Mouse (Mus musculus) spleen, postnatal 36 days (tissue): ENCODE results near the gene Acp7.
"Not testable (repeated sequence)": the region's sequence is repeated elsewhere in the genome, so short reads cannot be mapped to it uniquely, and the experiment has no call there.

ENCODE experiments used
- DNase-seq, 2 experiments: peaks; one replicate each; pipeline ENCODE4 v3.0.0; 2022; ENCODE audit warnings: low spot score in 2 of 2, mixed read lengths in 1 of 2

The Acp7 gene

DNA sequence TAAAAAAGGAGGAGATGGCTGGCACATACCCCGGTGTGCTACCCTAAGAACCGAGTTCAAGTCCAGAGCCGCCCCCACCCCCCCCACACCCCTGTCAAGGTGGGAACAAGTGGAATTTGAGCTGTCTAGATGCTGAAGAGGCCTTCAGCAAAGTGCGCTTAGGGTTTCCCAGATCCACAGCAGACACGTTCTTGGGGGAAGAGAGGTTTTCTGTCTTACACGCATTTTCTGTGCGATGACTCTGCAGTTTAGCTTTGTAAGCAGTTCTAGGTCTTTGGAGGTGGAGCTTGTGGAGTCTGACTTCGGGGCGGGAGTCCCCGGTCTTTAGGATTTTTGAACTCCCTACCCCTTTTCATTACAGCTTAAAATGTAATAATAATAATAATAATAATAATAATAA lies at the start of gene Acp7:
Acp7 (minus strand) TSS at position 260 of the 400 bp plus-strand sequence.
- DNase-seq = no peak

DNA sequence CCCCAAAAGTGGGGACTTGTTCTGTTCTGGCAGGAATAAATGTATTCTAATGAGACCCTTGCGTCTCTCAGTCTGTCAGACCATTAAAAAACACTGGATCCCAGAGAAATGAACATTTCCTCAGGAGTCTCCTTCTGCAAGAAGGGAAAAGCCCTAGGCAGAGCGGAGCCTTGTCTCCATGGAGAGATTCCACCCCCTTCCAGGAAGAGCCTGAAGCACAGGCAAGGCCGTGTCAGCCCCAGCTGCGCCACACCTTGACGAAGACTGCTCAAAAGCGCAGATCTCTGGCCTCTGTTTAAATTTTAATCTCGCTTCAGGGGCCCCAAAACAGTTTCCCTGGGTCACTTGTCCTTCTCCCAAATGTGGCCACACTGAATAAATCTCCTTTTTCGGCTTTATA lies 46.5 kb upstream of the Acp7 start:
- DNase-seq = no peak

DNA sequence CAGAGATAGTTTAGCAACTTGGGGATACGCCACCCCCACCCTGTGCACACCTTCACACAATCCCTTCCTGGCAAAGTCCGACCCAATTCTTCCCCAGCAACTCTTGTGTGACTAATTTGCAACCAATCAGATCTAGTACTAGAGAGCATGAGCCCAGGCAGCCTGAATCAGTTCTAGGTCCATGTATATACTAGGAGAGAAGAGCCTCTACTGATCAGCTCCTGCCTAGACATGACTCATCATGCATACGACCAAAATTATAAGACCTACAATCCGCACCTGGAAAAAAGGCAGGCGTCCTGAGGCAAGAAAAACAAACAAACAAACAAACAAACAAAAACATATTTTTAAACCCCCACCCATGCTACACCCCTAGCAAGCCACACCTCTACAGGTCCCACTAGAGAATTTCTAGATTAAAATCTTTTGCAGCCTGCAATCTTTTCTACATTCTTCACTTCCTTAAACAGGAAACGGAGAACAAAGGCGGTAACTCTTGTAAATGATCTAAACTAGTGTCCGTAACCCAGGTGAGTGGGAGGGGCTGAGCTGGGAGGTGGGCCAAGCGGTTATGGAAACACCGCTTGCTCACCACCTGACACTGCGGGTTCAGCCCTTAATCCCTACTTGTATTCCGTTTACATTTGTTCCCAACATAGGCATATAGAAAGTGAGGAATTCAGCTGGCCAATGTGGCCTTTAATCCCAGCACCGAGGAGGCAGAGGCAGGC lies 45.8 kb upstream of the Acp7 start:
- DNase-seq = peak; percentile 14 to 29

DNA sequence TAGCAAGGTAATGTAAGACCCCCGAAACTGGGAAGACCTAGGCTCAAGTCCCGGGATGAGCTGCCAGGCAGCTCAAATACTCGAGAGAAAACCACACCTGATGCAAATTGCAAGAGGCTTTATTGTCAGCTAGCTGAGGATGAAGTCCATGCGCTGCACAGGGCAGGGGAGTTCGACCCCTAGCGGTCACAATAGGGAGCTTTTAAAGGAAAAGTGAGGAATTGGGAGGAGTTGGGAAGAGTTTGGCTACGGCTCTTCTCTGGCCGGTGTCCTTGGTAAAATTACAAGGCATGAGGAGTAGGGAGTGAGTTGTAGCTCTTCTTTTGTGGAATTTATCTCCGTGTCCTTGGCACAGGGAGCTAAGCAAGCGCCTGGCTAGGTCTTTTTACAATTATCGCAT lies 44.6 kb upstream of the Acp7 start:
- DNase-seq = no peak

DNA sequence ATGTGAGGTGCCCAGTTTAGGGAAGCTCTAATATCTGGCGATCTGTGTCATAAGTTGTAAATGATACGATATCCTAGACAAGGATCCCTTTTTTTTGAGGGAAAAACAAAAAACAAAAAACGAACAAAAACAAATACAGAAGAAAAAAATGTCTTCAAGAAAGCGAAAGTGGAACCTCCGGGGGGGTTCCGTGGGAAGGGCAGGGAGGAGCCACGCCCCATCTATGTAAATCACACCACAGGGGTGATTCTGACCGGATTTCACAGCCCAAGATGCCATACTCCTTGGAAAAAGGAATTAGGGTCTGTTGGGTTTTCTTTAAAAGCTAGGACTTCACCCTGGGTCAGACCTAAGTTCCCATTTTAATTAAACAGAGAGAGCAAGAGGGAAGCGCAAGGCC lies 43.9 kb upstream of the Acp7 start:
- no peak for DNase-seq

DNA sequence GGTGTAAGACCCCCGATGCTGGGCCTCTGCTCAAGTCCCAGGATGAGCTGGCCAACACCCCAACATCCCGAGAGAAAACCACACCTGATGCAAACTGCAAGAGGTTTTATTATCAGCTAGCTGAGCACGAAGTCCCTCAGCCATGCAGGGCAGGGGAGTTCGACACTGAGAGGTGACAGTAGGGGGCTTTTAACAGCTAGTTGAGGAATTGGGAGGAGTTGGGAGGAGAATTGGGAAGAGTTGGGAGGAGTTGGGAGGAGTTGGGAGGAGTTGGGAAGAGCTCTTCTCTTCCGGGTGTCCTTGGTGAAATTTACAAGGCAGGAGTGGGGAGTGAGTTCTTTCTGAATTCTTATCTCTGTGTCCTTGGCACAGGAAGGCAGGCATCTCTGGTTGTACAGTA lies 41.7 kb upstream of the Acp7 start:
- not testable (repeated sequence) for DNase-seq

DNA sequence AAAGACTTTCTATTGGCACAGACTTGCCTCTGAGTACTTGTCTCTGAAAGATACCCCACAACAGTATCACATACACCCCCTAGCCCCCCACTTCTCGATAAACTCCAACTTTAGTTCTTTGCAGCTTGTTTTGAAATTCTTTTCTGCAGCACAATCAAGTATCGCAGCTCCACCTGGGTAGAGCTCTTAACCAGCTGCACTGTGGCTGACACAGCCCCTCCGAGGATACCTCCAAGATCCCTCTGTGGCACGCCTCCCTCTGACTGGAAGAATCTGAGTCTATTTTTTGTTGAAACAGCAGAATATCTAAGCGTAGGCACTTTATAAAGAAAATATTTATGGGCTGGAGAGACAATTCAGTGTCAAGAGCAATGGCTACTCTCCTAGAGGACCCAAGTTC lies 41.1 kb upstream of the Acp7 start:
- DNase-seq = no peak

DNA sequence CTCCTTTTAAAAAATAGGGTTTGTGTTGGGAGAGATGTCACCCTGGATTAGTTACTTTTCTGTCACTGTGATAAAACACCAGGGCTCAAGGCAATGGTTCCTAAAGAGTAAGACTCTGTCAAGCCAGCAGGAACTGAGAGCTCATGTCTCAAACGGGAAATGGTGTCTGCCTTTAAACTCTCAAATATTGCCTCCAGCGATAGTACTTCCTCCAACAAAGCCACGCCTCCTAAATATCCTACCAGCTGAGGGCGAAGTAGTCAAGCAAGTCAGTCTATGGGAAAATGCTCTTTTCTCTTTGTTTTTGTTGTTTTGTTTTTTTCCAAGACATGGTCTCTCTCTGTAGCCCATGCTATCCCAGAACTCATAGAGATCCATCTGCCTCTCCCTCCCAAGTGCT lies 40.0 kb upstream of the Acp7 start:
- DNase-seq = peak; percentile 22 to 43

DNA sequence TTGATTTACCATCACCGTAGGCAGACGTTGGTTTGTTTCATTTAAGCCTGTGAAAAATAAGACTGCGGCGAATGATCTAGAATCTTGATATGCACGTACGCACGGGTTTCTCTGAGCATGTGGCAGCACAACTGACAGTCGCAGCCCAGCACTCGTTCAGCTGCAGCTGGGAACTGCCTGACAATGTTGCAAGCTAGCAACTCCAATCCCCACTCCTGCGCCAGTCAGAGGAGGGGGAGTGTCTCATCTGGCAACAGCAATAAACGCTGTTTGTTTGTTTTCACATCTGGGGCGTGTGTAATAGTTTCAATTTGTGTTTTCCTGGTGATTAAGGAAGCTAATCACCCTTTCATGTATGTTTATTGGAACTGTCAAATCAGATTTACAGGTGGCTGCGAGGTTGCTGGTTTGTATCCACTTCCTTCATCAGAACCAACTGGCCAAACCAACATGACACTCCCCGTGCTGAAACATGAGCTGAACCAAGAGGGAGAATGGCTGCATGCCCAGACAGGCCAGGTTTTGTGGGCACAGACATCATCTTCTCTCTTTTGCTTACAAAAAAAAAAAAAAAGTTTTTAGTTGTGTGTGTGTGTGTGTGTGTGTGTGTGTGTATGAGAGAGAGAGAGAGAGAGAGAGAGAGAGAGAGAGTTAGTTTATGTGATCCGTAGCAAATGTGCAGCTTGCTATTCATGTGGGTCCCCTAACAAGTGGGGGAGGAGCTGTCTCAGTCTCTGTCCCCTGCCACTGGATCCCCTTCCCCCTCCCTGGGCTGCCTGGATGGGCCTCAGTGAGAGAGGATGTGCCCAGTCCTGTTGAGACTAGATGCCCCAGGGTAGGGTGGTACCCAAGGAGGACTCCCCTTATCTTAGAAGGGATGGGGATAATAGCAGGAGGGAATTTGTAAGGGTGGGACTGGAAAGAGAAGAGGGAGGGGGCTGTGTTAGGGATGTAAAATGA lies 34.8 kb upstream of the Acp7 start:
- DNase-seq = no peak

DNA sequence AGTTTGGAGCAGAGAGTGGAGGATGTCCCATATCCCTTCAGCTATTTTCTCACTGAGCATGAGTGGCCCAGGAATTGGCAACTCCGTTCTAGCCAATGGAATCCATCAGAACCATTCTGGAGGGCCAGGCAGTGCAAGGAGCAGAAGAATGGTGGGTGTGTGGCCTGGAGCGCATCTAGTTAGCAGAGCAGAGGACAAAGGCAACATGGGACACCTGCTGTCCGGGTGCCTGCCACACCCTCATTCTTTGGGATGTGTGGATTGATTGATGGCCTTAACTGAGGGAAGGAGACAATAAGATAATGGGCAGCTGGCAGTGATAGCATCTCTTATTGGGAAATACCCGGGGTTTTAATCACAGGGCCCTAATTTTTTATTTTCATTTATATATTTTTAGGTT lies 25.3 kb upstream of the Acp7 start:
- DNase-seq = no peak

DNA sequence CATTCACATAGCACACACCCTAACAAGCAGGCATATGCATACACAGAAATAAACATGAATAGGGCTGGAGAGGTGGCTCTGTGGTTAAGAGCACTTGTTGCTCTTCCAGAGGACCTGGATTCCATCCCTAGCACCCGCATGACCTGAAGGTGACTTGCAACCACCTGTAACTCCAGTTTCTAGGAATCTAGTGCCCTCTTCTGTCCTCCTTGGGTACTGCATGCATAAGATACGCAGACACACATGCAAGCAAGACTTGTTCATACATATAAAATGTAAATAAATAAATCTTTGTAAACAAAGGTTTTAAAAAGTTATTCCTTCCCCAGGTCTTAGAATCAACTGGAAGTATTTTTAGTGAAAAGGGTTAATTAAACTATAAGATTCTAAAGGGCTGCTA lies 20.0 kb upstream of the Acp7 start:
- DNase-seq = no peak

DNA sequence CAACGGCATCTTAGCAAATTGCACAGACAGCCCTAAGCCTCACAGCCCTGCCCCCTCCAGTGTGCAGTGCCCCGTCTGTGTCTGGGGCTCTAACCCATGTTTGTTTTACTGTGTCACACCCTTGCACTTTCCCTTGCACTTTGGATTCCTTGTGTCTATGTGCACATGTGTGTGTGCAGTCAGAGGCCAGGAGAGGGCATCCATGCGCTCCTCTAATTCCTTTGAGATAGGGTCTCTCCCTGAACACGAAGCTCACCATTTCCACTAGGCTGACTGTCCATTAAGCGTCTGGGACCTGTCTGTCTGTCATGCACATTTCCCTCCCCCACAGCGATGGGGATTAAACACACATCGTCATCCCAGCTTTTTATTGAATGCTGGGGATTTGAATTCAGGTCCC lies 15.9 kb upstream of the Acp7 start:
- DNase-seq = no peak

DNA sequence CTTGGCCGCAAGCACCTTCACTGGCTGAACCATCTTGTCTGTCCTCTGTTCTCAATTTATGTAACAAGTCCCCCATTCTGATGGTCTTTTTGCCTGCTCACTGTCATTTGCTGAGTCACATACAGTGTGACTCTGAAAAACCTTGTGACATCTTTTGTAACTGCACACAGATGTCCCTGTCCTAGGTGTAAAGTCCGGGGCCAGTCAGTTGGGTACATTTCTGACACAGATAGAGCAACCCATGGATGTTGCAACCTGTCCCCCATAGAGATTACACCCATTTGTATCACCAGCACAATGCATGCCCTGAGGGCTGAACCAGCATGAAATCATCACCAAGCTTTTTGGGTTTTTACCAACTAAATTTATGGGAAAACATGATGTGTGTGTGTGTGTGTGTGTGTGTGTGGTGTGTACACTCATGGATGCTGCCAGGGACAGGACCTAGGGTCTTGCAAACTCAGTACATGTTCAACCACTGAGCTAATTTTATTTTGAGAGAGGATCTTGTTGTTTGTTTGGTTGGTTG lies 14.9 kb upstream of the Acp7 start:
- DNase-seq = no peak

DNA sequence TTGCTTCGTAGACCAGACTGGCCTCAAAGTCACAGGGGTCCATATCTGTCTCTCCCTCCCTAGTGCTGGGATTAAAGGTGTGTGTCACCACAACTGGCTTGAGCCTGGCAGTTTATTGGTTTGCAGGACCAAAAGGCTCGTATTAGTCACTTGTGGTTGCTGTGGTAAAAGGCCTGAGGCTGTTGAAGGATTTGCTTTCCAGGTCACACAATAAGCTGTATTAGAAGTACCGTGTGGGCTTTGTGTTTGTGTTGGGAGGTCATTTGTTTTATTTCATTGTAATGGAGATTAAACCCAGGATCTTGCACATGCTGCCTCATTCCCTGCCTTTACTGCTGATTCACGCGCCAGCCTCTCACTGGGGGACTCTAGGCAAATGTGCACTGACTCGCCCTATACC lies 14.2 kb upstream of the Acp7 start:
- no peak for DNase-seq

DNA sequence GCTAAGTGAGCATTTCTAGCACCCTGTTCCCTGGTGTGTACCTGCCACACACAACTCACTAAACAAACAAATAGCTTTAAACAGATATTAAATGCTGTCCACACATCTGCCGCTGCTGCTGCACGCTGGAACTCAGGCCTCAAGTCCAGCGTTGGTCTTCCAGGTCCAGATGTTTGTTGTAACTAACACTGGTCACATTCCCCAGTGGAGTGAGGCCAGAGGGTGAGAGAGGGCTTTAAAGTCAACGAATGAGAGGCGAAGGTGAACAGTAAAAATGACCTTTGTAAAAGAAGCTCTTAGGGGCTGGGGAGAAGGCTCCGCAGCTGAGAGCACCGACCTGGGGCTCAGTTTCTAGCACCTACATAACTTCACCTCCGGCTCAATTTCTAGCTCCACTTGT lies 10.4 kb upstream of the Acp7 start:
- no peak for DNase-seq

DNA sequence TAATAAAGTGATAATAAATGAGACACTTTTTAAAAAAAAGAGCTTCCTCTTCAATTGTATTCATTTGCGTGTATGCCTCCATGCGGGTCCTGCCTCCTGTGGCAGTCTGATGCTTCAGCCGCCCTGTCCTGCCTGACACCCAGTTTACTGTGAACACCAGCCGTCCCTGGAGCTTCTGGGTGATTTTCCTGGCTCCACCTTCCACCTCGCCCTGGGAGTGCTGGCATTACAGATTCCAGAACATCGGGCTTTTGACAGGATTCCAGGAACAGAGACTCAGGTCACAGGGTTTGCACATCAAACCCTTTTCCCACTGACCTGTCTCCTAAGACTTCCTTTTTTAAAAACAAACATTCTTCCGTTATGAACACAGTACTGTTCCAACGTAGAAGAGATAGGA lies 6.4 kb upstream of the Acp7 start:
- no peak for DNase-seq

DNA sequence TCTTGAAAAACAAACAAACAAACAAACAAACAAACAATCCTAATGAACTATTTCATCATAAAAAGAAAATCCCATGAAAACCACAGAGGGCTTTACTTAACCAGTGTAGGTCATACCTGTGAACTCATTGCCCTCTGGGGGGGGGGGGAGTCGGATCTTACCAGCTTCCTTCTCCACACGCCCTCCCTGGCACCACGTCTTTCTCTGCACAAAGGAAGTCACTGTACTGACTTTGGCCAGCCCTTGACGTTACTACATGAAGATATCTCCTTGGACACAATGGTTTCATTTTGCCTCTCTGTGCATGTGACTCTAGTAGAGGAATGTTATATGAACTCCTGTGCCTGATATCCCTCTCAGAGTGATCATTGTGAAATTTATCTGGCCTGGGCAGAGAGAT lies 3.0 kb upstream of the Acp7 start:
- no peak for DNase-seq

DNA sequence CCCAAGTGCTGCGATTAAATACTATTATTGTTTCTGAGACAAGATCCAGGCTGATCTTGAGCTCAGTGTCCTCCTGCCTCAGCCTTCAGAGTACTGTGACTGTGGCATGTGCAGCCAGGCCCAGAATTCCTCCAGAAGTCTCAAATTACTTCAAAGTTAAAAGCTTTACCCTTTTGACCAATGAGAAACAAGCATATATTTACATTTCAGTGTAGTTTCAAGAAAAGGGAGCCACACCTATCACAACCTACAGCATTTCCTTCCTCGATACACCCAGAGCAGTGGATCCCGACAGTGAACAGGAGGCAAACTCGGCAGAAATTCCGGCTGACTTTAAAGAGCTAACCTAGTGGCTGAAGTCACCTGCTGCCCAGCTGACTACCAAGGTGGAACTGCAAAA lies 6.3 kb downstream of the Acp7 start:
- DNase-seq = no peak

DNA sequence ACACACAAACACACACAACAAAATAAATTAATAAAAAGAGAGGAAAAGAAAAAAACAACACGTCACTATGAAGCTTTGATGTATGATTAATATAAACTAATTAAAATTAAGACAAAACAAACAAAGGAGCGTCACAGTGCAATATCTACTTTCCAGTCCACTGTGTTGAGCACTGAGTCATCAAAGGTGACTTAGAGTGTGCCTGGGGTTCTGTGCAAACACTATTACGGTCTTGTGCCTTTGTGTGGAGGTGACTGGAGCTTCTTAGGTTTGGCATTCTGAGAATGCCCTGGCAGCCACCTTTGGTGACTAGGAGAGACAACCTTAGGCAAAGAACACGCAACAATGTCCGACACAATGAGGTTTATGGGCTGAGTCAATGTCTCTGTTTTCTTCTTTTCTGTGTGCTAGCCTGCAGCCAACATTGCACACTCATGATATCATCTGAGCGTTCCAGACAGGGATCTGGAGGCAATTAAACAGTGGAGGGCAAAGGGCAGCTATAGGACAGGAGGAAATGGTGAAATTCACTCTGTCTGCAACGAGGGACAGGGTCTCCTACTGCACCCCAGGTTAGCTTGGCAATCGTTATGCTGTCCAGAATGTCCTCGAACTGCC lies 11.9 kb downstream of the Acp7 start:
- no peak for DNase-seq

DNA sequence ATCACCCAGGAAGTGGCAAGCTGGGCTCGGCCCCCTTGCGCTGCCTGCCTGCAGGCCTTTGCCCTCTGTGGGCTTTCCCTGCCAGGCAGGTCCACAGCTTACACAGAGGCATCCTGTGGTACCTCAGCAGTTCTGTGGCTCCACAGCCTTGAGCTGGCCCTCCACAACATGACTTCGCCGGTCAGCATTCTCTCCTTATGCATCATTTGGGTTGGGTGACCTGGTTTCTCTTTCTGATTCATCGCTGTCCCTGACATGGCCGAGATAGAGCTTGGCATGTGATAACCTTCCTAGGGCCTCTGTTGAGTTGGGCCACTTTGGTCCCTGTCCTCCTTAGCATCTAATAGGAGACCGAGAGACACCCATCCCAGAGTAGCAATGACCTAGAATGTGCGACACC lies 25.2 kb downstream of the Acp7 start:
- no peak for DNase-seq

DNA sequence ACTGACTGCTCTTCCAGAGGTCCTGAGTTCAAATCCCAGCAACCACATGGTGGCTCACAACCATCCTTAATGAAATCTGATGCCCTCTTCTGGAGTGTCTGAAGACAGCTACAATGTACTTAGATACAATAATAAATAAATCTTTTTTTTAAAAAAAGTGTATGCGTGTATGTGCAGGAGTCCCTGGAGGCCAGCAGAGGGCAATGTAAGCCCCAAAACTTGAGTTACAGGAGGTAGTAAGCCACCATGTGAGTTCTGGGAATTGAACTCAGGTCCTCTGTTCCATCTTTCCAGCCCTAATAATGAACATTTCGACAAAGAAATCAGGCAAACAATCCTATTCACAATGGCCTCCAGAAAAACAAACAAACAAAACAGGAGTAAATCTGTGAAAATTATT lies 27.3 kb downstream of the Acp7 start:
- not testable (repeated sequence) for DNase-seq

DNA sequence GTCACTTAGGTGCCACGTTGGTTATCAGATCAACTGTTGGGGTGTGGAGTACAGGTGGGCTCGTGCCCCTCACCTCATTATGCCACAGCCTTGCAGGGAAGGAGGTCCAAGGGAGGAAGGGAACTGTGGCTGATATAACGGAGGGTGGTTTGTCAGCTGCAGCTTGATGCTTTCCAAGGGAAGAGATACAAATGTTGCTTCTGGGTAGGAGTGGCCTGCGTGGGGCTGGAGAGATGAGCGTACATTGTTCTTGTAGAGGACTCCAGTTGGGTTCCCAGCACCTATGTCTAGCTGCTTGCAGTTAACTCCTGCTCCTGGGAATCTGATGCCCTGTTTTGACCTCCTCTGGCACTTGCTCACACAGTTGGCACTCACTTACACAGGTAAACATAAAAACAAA lies 28.0 kb downstream of the Acp7 start:
- no peak for DNase-seq
